Mouse (Mus musculus): ENCODE measurements around the gene Ypel3.
"Not testable (repeated sequence)": the region's sequence is repeated elsewhere in the genome, so short reads cannot be mapped to it uniquely, and the experiment has no call there.

Gene Ypel3

DNA sequence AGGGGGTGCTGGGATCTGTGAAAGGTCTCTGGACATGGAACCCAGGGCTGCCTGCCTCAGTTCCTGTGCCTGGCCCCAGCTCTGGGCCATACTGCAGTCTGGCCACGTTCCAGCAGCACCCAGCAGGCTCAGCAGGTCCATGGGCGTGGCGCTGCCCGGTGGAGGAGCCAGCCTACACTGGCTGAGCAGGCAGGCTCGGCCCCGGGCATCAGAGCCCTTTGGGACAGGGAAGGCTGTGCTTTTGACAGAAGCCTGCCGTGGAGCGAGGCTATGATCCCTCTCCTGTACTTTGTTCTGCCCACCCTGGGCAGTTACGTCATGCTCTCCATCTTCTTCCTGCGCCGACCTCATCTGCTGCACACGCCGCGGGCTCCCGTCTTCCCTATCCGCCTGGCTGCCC is 10.6 kb upstream of the Ypel3 start, which contains the start of gene Gdpd3:
TSS of gene Gdpd3 (plus strand) at position 134 of the 400 bp plus-strand sequence.
- no peak for DNase-seq (ENCODE audit: low read depth, low spot score)

DNA sequence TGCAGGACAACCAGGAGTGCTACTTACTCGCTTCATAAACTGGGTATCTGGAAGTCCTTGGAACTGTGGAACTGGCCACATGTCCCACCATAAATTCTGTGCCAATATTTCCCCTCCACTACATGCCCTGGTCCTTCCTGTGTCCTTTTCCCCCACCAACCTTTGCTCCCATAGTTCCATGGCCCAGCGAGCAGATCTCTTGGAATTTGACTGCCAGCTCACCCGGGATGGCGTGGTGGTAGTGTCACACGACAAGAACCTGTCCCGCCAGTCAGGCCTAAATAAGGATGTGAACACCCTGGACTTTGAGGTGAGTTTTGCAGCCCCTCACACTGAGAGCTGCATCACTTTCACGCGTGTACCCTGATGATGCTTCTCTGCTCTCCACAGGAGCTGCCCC is 9.8 kb upstream of the Ypel3 start:
- no peak for DNase-seq (ENCODE audit: low read depth, low spot score)

DNA sequence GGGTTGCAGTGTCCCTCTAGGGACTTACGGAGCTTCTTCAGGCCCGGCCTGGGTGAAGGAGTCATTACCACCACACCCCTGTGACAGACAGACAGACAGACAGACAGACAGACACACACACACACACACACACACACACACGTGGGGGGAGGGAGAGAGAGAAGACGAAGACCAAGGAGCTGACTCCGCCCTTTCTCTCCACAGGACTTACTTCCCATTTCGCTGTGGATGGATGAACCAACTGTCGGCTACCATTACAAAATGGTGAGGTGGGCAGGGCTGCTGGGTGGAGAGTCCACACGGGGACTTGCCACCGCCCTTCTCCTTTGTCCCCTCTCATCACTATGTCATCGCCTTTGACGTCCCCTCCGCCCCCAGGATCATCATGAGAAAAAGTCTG is 6.0 kb upstream of the Ypel3 start:
- DNase-seq (ENCODE audit: low read depth, low spot score), result no peak

DNA sequence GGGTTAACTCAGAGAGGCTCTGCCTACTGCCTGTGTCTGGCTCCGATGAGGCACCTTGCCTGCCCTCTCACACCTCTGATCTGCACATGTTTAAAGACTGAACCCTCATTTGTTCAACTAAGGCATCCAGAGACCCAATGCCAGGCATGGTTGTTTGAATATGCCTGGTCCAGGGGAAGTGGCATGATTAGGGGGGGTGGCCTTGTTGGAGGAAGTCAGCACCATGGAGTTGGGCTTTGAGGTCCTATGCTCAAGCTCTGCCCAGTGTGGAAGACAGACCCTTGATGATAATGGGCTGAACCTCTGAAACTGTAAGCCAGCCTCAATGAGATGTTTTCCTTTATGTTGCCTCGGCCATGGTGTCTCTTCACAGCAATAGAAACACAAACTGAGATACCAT is 3.4 kb upstream of the Ypel3 start:
- no peak for DNase-seq (ENCODE audit: low read depth, low spot score)

DNA sequence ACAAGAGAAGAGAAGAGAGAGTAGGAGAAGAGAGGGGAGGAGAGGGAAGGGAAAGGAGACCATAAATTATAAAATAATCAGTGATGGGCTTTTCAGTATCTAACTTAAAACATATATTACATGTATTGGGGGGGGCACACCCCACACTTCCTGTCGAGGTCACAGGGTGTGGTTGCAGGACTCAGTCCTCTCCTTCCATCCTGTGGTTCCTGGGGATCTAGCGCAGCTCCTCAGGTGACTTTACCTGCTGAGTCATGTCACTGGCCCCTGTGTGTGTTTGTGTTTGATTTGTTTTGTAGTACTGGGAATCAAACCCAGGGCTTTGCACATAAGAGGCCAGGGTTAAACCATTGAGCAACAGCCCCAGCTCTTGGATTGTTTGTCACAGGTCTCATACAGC is 2.3 kb upstream of the Ypel3 start:
- no peak for DNase-seq (ENCODE audit: low read depth, low spot score)

DNA sequence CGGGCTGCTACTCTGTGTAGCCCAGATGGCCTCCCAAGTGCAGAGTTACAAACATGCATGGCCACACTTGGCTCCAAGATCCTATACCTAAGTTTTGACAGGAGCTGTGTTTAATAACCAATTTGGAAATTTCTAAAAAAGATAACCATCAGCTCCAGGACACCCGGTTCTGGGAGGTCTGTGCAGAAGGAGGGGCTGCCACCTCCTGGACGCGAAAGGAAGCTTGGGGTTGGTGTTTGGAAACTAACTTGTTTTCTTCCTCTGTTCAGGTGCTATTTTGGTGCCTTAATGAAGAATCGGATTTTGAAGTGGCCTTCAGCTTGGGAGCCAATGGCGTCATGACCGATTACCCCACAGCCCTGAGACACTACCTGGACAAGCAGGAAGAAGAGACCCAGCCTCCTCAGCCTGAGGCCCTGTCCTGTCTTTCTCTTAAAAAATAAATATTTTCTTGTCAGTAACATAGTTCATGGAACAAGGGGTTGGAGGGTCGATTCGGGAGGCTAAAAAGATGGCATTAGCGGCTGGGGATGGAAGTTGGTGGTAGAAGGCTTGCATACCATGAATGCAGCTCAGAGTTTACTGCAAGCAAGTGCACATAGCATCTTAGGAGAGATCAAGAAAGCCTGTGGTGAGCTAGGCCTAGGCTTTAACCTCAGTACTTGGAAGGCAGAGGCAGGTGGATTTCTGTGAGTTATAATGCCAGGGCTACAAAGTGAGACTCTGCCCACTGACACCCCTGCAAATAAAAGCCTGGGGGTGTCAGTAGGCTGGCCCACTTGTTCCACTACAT is 1.4 kb upstream of the Ypel3 start:
- DNase-seq (ENCODE audit: low read depth, low spot score), result no peak

DNA sequence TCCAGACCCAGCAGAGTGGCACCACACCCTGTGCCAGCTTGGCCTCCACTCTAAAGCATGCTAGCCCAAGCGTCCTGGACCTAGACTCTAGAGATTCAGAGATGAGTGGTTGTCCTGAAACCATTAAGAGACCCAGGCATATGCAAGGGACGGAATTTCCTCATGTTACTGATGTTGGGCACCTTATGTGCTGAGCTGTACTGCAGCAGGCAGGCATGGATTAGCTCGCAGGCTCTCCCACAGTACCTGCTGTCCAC is 849 bp upstream of the Ypel3 start:
- no peak for DNase-seq (ENCODE audit: low read depth, low spot score)

DNA sequence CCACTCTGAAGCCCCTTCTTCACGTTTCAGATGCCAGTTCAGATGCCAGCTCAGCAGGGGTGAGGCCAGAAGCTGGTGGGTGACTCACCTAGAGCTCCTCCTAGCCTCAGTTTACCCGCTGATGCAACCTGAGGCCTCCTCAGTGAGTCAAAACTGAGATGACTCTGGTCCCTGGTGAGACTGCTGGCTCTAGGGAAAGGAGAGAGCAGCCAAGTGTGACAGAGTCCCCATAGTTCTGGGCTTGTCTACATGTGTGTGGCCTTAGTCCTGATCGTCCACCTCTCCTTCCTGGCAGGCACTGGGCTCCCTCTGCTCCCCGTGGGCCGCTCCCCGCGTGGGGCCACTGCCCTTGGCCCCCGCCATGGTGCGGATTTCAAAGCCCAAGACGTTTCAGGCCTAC is 721 bp downstream of the Ypel3 start:
- DNase-seq (ENCODE audit: low read depth, low spot score), result no peak

DNA sequence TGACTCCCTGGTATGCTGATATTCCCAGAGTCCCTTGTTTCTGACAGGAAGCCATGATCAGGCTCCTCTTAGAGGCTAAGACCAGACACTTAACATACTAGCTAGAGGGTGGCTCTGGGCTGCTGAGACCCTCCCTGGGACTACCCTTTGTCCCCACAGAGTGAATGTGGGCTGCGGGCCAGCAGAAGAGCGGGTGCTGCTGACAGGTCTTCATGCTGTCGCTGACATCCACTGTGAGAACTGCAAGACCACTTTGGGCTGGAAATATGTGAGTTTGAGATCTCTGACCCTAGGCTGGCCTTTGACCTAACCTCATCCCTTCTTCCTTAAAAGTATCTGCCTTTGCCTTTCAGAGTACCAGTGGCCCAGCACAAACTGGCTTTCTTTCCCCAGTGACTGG is 1.4 kb downstream of the Ypel3 start:
- no peak for DNase-seq (ENCODE audit: low read depth, low spot score)

DNA sequence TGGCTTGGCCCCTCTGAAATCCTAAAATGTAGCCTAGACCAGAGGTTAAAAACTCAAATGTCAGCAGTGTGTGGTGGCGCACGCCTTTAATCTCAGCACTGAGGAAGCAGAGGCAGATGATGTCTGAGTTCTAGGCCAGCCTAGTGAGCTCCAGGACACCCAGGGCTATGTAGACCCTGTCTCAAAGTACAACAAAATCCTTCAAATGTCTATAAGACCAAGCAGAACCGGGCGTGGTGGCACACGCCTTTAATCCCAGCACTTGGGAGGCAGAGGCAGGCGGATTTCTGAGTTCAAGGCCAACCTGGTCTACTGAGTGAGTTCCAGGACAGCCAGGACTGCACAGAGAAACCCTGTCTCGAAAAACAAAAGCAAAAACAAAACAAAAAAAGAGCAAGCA is 2.3 kb downstream of the Ypel3 start:
- not testable (repeated sequence) for DNase-seq (ENCODE audit: low read depth, low spot score)

DNA sequence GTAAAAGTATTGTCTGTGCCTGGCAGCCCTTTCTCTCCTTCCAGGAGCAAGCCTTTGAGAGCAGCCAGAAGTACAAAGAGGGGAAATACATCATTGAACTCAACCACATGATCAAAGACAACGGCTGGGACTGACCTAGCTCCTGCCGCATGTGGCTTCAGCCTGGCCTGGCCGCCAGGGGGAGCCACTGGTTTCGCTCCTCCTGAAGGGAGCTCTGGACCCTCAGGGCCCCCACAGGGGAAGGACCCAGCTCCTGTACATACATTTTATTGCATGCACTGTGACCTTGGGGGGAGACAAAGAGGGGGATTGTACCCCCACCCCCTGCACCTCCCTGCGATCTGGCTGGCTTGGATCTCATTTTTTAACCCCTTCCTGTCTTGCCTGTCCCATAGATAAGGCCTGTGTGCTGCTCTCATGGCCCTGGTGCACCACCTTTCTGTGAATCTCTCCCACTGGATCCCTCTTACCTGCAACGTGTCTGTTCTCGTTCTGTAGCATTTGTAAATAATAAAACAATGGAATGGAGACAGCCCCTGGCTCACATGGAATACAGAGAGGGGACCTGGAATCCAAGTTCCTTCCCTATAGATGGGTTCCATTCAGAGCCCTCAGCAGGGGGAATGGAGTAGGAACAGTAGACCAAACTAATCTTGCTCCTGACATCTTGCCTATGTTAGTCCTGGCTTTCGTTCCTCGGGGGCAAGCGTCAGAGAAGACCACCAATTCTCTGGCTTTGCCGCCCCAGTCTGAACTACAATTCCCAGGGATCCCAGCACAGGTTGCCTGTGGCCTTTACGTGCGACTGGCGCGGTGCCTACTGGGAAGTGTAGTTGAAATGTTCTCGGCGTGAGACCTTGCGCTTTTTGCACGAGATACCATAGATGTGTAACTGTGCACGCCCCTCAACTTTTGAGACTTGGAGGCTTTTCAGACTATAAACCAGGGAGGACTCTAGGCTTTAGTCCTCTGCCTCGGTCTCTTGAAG is 3.5 kb downstream of the Ypel3 start:
- DNase-seq (ENCODE audit: low read depth, low spot score), result peak; percentile 81

DNA sequence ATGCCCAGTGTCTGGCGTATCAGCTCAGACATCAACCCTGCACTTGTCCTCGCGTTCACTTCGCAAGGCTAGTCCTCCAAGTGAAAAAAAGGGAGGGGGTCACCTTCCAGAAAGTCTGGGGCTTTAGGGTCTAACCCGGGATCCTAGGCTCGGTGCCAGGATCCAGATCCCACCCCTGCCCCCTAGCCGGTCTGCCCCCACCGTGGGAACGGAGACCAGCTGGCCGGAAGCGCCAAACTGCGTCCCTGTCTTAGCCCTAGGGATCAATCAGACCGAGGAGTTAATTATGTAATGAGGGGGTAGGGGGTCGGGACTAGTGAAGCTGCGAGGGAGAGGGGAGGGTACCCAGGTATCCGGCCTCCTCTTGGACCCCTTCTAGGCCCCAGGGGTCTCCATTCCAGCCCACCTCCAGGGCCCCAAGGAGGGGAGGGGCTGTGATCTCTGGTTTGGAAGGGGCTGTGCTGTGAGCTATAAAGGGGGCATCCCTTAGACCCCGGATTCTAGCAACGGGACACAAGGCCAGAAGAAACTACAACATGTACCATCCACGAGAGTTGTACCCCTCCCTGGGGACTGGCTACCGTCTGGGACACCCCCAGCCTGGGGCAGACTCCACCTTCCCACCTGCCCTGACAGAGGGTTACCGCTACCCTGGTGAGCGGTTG is 4.3 kb downstream of the Ypel3 start, which contains the start of gene Tbx6:
TSS of gene Tbx6 (plus strand) at position 513 of the 665 bp plus-strand sequence.
- DNase-seq (ENCODE audit: low read depth, low spot score), result no peak

DNA sequence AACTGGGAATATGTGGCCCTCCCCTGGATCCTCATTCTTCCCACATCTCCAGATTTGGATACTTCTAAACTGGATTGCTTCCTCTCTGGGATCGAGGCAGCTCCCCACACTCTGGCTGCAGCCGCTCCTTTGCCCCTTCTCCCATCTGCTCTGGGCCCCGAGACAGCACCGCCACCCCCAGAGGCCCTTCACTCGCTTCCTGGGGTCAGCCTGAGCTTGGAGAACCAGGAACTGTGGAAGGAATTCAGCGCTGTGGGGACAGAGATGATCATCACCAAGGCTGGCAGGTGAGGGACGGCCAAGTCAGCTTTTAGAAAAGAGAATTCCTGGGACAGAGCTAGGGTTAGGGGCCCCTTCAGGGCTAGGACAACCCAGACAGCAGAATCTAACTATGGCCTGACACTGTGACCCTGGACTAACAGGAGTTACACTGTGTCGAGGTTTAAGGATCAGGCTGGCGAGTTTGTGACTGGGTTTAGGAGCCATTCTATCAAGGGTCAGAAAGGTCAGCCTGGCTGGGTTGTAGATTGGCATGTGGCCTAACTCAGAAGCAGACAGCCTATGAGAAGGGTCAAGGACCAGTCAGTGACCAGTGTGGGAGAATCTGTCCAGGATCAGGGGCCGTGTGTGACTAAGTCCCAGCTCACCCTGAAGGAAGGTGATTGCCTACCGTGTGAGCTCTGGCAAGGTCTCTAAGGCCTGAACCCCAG is 5.1 kb downstream of the Ypel3 start:
- DNase-seq (ENCODE audit: low read depth, low spot score), result no peak

DNA sequence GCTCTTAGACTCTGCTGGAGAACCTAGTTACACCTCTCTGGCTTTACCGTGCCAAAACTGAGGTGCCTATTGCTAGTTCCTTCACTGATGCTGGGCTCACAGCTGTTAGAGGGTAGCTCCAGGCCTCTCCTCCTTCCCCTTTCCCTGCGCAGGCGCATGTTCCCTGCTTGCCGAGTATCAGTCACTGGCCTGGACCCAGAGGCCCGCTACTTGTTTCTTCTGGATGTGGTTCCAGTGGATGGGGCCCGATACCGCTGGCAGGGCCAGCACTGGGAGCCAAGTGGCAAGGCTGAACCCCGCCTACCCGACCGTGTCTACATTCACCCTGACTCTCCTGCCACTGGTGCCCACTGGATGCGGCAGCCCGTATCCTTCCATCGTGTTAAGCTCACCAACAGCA is 5.9 kb downstream of the Ypel3 start:
- DNase-seq (ENCODE audit: low read depth, low spot score), result no peak

DNA sequence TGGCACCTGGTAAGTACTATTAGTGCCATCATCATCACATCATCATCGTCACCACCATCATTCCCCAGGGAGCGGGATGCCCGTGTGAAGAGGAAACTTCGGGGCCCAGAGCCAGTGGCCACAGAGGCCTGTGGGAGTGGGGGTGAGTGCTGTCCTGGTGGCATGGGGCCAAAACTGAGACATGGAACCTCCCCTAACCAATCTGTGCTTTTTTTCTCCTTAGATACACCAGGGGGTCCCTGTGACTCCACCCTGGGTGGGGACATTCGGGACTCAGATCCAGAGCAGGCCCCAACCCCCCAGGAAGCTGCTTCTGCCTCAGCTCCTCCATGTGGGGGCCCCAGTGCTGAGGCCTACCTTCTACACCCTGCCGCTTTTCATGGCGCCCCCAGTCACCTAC is 7.7 kb downstream of the Ypel3 start:
- DNase-seq (ENCODE audit: low read depth, low spot score), result no peak

DNA sequence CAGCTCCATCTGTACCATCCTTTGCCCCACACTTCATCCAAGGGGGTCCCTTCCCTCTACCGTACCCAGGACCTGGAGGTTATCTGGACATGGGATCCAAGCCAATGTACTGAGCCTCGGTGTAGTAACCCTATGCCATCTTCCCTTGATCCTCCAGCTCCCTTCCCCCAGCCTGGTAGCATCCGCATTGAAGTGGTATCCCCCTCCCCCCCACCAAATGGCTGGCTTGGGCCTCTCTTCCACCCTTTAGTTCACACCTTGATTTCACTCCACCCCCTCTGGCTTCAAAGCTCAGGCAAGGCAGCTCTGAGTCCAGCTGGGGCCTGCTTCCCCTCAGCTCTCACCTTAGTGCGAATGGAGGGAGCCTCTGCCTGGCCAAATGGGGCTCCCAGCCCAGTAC is 8.3 kb downstream of the Ypel3 start:
- DNase-seq (ENCODE audit: low read depth, low spot score), result no peak

DNA sequence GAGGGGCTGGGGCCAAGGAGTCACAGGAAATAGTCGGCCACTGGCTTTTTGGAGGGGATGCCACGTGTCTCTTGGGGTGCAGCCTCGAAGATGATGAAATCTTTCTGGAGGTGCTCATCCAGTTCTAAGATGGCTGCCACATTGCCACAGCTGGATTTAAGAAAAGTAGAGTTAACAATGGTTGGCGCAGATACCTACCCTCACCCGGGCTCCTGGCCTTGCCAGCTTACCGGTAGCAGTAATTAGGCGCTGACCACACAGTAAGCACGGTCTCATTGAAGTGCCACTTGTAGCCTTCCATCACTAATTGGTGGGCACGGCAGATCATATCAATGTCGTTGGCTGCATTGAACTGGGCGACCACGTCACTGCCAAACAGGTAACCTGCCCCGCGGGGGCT is 9.4 kb downstream of the Ypel3 start:
- DNase-seq (ENCODE audit: low read depth, low spot score), result no peak

DNA sequence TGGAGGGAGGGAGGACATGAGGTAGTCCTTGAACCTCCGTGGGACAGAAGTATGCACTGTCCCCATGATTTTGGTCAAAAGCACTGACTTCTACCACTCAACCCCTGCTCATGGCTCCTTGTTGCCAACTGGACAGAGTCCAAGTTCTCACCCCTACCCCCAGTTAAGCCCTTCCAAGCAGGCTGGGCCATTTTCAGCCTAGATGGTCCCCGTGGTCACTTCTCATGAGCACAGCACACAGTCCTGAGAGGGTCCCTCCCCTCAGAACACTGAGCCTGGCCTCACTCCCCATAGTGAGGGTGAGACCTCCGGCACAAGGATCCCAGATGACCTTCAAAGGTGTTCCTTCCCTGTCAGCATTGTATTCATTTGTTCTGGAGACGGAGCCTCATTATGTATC is 12.4 kb downstream of the Ypel3 start:
- no peak for DNase-seq (ENCODE audit: low read depth, low spot score)

DNA sequence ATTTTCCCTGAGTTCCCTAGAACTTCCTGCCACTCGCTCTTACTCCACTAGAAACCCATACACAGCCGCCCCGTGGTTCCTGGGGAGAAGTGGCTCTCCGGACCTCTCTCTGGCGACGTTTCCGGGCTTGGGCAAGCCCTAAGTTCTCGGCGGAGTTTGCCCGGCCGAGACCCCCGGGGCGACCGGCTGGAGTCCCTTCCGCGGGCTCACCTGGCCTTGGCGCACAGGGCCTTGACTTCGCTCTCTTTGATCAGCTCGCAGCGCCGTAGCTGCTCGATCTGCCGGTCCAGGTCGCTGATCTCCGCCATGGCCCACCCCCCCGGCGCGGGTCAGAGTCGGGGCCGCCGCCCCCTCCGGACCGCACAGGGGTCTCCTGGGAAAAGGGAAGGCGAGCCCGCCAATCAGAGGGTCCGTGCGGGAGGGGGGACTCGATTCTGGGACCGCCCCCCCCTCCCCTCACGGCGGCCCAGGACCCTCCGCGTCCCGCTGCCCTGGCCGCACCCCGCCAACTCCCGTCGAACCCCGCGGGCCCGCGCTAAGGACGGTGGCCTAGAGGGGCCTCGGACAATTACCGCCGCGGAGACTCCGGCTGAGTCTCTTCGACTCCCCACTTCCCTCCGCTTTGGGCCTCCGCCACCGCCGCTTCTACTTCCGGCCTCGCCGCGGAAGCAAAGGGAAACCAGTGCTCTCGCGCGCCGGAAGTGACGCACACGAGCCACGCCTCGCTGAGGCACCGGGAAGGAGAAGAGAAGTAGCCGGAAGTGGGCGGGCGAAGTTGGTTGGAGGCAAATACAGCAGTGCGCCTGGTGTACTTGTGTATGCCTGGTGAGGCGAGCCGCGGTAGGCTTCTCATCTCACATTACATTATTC is 15.3 kb downstream of the Ypel3 start, which contains the start of gene Ppp4c:
TSS of gene Ppp4c (minus strand) at position 646 of the 870 bp plus-strand sequence.
- peak; percentile 96 for DNase-seq (ENCODE audit: low read depth, low spot score)

DNA sequence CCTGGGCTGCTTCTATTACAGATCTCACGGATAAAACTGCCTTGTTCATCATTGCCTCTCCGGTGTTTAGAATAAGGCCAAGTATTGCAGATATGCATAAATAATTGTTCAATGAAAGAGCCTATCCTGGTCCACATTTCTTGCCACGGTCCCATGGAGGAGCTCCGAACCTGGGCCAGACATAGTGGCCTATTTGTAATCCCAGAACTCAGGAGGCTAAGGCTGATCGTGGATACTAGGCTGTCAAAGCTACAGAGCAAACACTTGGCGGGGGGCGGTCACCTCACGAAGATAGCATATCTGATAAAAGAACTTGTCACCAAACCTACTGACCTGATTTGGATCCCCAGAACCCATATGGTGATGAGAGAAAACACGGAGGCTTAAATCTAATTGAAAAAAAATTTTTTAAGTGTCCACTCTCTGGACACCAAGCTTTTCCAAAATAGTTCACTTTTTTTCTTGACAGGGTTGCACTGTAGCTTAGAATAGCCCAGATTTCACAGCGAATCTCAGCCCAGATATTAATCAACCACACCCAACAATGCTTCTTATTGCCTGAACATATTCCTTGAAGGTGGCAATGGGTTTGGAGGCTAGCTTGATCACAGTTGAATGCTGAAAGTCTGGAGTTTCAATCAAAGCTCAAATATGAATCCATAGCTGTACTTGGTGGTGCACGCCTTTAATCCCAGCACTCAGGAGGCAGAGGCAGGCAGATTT is 16.1 kb downstream of the Ypel3 start:
- DNase-seq (ENCODE audit: low read depth, low spot score), result no peak
